Mouse (Mus musculus) MEL (cell line): Measurements from ENCODE around the gene Pabpn1. TPM values are rescaled to one million over a fixed set of nuclear protein-coding genes. Genes with fewer than 3 reads are reported as not detected.

Experiments
- DNase-seq: peaks from one replicate; pipeline ENCODE4 v3.0.0; 2011; ENCODE audit warnings: low read depth, low spot score
- H3K27ac ChIP-seq: 2 replicates; pipeline ENCODE4 v1.5.1; 2012; ENCODE audit warnings: low read depth, mild to moderate bottlenecking, control low read depth, low read length, moderate library complexity; ENCODE audit not compliant: control insufficient read depth
- H3K27me3 ChIP-seq, 2 experiments: fragments of 150-350 bp in 1 of 2; sonication (generic) in 1 of 2; 2 replicates each; pipeline ENCODE4 v1.6.1; 2012; ENCODE audit warnings: low read length in 2 of 2, mild to moderate bottlenecking in 2 of 2, improper control_type of control experiment in 1 of 2, moderate library complexity in 1 of 2; ENCODE audit not compliant: insufficient read depth in 2 of 2, control insufficient read depth in 1 of 2
- H3K36me3 ChIP-seq, 2 experiments: 2 replicates each; pipeline ENCODE4 v1.6.1; 2012 to 2014; ENCODE audit warnings: low read length in 2 of 2, improper control_type of control experiment in 1 of 2, inconsistent platforms in 1 of 2, mild to moderate bottlenecking in 1 of 2; ENCODE audit not compliant: insufficient read depth in 2 of 2, control insufficient read depth in 1 of 2
- H3K4me1 ChIP-seq, 2 experiments: fragments of 150-350 bp in 1 of 2; sonication (generic) in 1 of 2; 2 replicates each; pipeline ENCODE4 v1.6.1; 2012; ENCODE audit warnings: low read length in 2 of 2, improper control_type of control experiment in 1 of 2, mild to moderate bottlenecking in 1 of 2; ENCODE audit not compliant: insufficient read depth in 2 of 2, control insufficient read depth in 1 of 2
- H3K4me3 ChIP-seq, 2 experiments: fragments of 150-350 bp in 1 of 2; sonication (generic) in 1 of 2; 2 replicates each; pipeline ENCODE4 v1.5.1; 2012; ENCODE audit warnings: low read depth in 2 of 2, low read length in 2 of 2, mild to moderate bottlenecking in 2 of 2, moderate library complexity in 2 of 2, control low read depth in 1 of 2, improper control_type of control experiment in 1 of 2; ENCODE audit not compliant: control insufficient read depth in 1 of 2, insufficient read depth in 1 of 2
- H3K79me2 ChIP-seq: 2 replicates; pipeline ENCODE4 v1.6.1; 2012; ENCODE audit warnings: mild to moderate bottlenecking, low read length, moderate library complexity; ENCODE audit not compliant: control insufficient read depth, poor library complexity, insufficient read depth
- H3K9ac ChIP-seq: 2 replicates; pipeline ENCODE4 v1.6.1; 2012; ENCODE audit warnings: low read depth, mild to moderate bottlenecking, control low read depth, low read length, moderate library complexity; ENCODE audit not compliant: control insufficient read depth, poor library complexity, severe bottlenecking
- H3K9me3 ChIP-seq: fragments of 150-350 bp; sonication (generic); replicated peaks from 2 replicates; pipeline ENCODE4 v1.6.1; 2012; ENCODE audit warnings: mild to moderate bottlenecking, low read length, improper control_type of control experiment, moderate library complexity; ENCODE audit not compliant: insufficient read depth
- BHLHE40 ChIP-seq: IDR thresholded peaks from 2 replicates; pipeline ENCODE4 v1.6.1; 2012; ENCODE audit warnings: low read depth, mild to moderate bottlenecking, inconsistent platforms, low read length, improper control_type of control experiment, borderline replicate concordance
- CHD2 ChIP-seq: IDR thresholded peaks from 2 replicates; pipeline ENCODE4 v1.6.1; 2011; ENCODE audit warnings: low read length, improper control_type of control experiment
- CTCF ChIP-seq, 3 experiments: IDR thresholded peaks in 2 of 3; conservative IDR thresholded peaks in 1 of 3; 2 replicates each; pipeline ENCODE4 v1.5.1; 2011 to 2012; ENCODE audit warnings: low read length in 3 of 3, low read depth in 2 of 3, mild to moderate bottlenecking in 2 of 3, improper control_type of control experiment in 1 of 3, inconsistent platforms in 1 of 3, mixed read lengths in 1 of 3, moderate library complexity in 1 of 3; ENCODE audit not compliant: control insufficient read depth in 1 of 3, insufficient read depth in 1 of 3, poor library complexity in 1 of 3, severe bottlenecking in 1 of 3
- E2F4 ChIP-seq: IDR thresholded peaks from 2 replicates; pipeline ENCODE4 v1.6.1; 2011; ENCODE audit warnings: low read depth, low read length, improper control_type of control experiment, borderline replicate concordance
- EP300 ChIP-seq, 2 experiments: IDR thresholded peaks; 2 replicates each; pipeline ENCODE4 v1.6.1; 2011; ENCODE audit warnings: improper control_type of control experiment in 2 of 2, low read length in 2 of 2, low read depth in 1 of 2, mild to moderate bottlenecking in 1 of 2
- GABPA ChIP-seq: IDR thresholded peaks from 2 replicates; pipeline ENCODE4 v1.6.1; 2012; ENCODE audit warnings: low read depth, mild to moderate bottlenecking, inconsistent platforms, low read length, improper control_type of control experiment, moderate library complexity
- HCFC1 ChIP-seq: IDR thresholded peaks from 2 replicates; pipeline ENCODE4 v1.6.1; 2012; ENCODE audit warnings: low read depth, mild to moderate bottlenecking, inconsistent platforms, low read length, improper control_type of control experiment, moderate library complexity
- MAFK ChIP-seq: IDR thresholded peaks from 2 replicates; pipeline ENCODE4 v1.6.1; 2011; ENCODE audit warnings: low read depth, mild to moderate bottlenecking, low read length, improper control_type of control experiment, borderline replicate concordance
- MAX ChIP-seq: IDR thresholded peaks from 2 replicates; pipeline ENCODE4 v1.6.1; 2011; ENCODE audit warnings: low read length, improper control_type of control experiment
- MEF2A ChIP-seq: IDR thresholded peaks from 2 replicates; pipeline ENCODE4 v1.6.1; 2014; ENCODE audit warnings: low read depth, mild to moderate bottlenecking, inconsistent platforms, low read length, improper control_type of control experiment; ENCODE audit not compliant: poor library complexity, insufficient replicate concordance, severe bottlenecking; ENCODE audit errors: extremely low read depth
- MXI1 ChIP-seq: IDR thresholded peaks from 2 replicates; pipeline ENCODE4 v1.6.1; 2011; ENCODE audit warnings: mild to moderate bottlenecking, low read depth, low read length, improper control_type of control experiment
- NELFE ChIP-seq: IDR thresholded peaks from 2 replicates; pipeline ENCODE4 v1.6.1; 2011; ENCODE audit warnings: low read depth, low read length, improper control_type of control experiment
- POLR2A ChIP-seq, 2 experiments: IDR thresholded peaks; 2 replicates each; pipeline ENCODE4 v1.6.1; 2011 to 2012; ENCODE audit warnings: low read length in 2 of 2, mild to moderate bottlenecking in 2 of 2, control low read depth in 1 of 2, improper control_type of control experiment in 1 of 2, low read depth in 1 of 2, moderate library complexity in 1 of 2; ENCODE audit not compliant: control insufficient read depth in 1 of 2, insufficient read depth in 1 of 2, poor library complexity in 1 of 2
- POLR2AphosphoS5 ChIP-seq: IDR thresholded peaks from 2 replicates; pipeline ENCODE4 v1.6.1; 2012; ENCODE audit warnings: low read depth, borderline replicate concordance, mild to moderate bottlenecking, inconsistent platforms, low read length, moderate library complexity, mixed read lengths
- RAD21 ChIP-seq: IDR thresholded peaks from 2 replicates; pipeline ENCODE4 v1.6.1; 2011; ENCODE audit warnings: mild to moderate bottlenecking, low read depth, low read length, improper control_type of control experiment
- RCOR1 ChIP-seq: IDR thresholded peaks from 2 replicates; pipeline ENCODE4 v1.6.1; 2012; ENCODE audit warnings: low read depth, mild to moderate bottlenecking, inconsistent platforms, low read length, improper control_type of control experiment
- TAL1 ChIP-seq: IDR thresholded peaks from 2 replicates; pipeline ENCODE4 v1.6.1; 2012; ENCODE audit warnings: mild to moderate bottlenecking, inconsistent platforms, low read length, moderate library complexity, mixed read lengths
- TBP ChIP-seq: IDR thresholded peaks from 2 replicates; pipeline ENCODE4 v1.8.0; 2011; ENCODE audit warnings: low read depth, low read length, improper control_type of control experiment
- TCF12 ChIP-seq: IDR thresholded peaks from 2 replicates; pipeline ENCODE4 v1.6.1; 2014; ENCODE audit warnings: low read depth, mild to moderate bottlenecking, inconsistent platforms, low read length, improper control_type of control experiment, moderate library complexity
- UBTF ChIP-seq: IDR thresholded peaks from 2 replicates; pipeline ENCODE4 v1.6.1; 2012; ENCODE audit warnings: low read depth, mild to moderate bottlenecking, inconsistent platforms, low read length, improper control_type of control experiment, moderate library complexity, borderline replicate concordance; ENCODE audit not compliant: insufficient read depth
- USF2 ChIP-seq, 2 experiments: IDR thresholded peaks; 2 replicates each; pipeline ENCODE4 v1.6.1; 2011 to 2012; ENCODE audit warnings: improper control_type of control experiment in 2 of 2, low read length in 2 of 2, borderline replicate concordance in 1 of 2, inconsistent platforms in 1 of 2, low read depth in 1 of 2, mild to moderate bottlenecking in 1 of 2; ENCODE audit not compliant: insufficient read depth in 1 of 2
- ZC3H11A ChIP-seq: IDR thresholded peaks from 2 replicates; pipeline ENCODE4 v1.6.1; 2012; ENCODE audit warnings: low read depth, mild to moderate bottlenecking, inconsistent platforms, low read length, improper control_type of control experiment
- ZKSCAN1 ChIP-seq: IDR thresholded peaks from 2 replicates; pipeline ENCODE4 v1.6.1; 2012; ENCODE audit warnings: low read depth, mild to moderate bottlenecking, inconsistent platforms, low read length, improper control_type of control experiment, moderate library complexity
- ZMIZ1 ChIP-seq: IDR thresholded peaks from 2 replicates; pipeline ENCODE4 v1.6.1; 2012; ENCODE audit warnings: low read depth, mild to moderate bottlenecking, inconsistent platforms, low read length, improper control_type of control experiment, moderate library complexity
- polyA plus RNA-seq, 2 experiments: library from polyadenylated mRNA; stranded (reverse) in 1 of 2; unstranded in 1 of 2; fragments of >175 nt in 1 of 2; fragments of >200 nt in 1 of 2; gene quantifications; 2 replicates each; pipeline versions ENCODE4 v1.2.1 to v1.2.4; 2012; ENCODE audit warnings: low replicate concordance in 2 of 2, low read depth in 1 of 2; ENCODE audit not compliant: insufficient read length in 2 of 2, insufficient read depth in 1 of 2, missing spikeins in 1 of 2
- total RNA-seq: library from RNA; depleted of rRNA; stranded (reverse); fragments of 300-350 nt; gene quantifications from 2 replicates; pipeline ENCODE4 v1.2.3, GENCODE M21; 2012

Pabpn1 gene
- total and polyA plus RNA-seq, 3 experiments, result 82.3 to 393 TPM; not detected in 1

- Histone ChIP-seq H3K79me2 (no peaks in the 10 kb centered on the region), H3K9me3 (no peaks in the 10 kb centered on the region), H3K4me3 (no peak overlapping the region), H3K27me3 (no peaks in the 10 kb centered on the region), H3K9ac (no peak overlapping the region), H3K27ac (no peak overlapping the region), H3K4me1 (peaks cover 0 to 16% of the 10 kb centered on the region in 2 experiments; a peak in 2 of 4 replicates), H3K36me3 (peaks cover 0 to 11% of the 10 kb centered on the region in 2 experiments; a peak in 2 of 4 replicates)
- no peak for DNase-seq
- TF ChIP-seq CHD2 (no peak), MAX (no peak), ZMIZ1 (no peak), MEF2A (no peak), MAFK (no peak), ZC3H11A (no peak), EP300 (IDR thresholded peaks at IDR 0.05; ENCODE audit: low read depth in 1 of 2, low read length in 2 of 2) (no peak), TAL1 (no peak), POLR2A (IDR thresholded peaks at IDR 0.05; ENCODE audit: control insufficient read depth in 1 of 2, insufficient read depth in 1 of 2, low read depth in 1 of 2, low read length in 2 of 2, poor library complexity in 1 of 2) (no peak), POLR2AphosphoS5 (no peak)
Observed at GRCm38 (mm10) chr14:54855726-54856125, 36.6 kb upstream of the Pabpn1 start.

- no peak overlapping the region for H3K4me3 ChIP-seq
- no peak overlapping the region for H3K9ac ChIP-seq
- H3K9me3 ChIP-seq, result no peaks in the 10 kb centered on the region
- no peak overlapping the region; the same call in 1 of the 2 replicates for H3K27ac ChIP-seq
- no peaks in the 10 kb centered on the region for H3K79me2 ChIP-seq
- peak; percentile 62 for DNase-seq
- H3K36me3 ChIP-seq, result peaks cover 0 to 11% of the 10 kb centered on the region in 2 experiments; a peak in 2 of 4 replicates
- peaks cover 0 to 16% of the 10 kb centered on the region in 2 experiments; a peak in 2 of 4 replicates for H3K4me1 ChIP-seq
- H3K27me3 ChIP-seq, result no peaks in the 10 kb centered on the region
- TF ChIP-seq UBTF, result no peak
- peak; percentile 79 for TF ChIP-seq TAL1
- TF ChIP-seq CTCF (IDR thresholded peaks at IDR 0.05 in 2 of 3, conservative IDR thresholded peaks at IDR 0.05 in 1 of 3; ENCODE audit: control insufficient read depth in 1 of 3, insufficient read depth in 1 of 3, low read depth in 2 of 3, low read length in 3 of 3, poor library complexity in 1 of 3, severe bottlenecking in 1 of 3), result no peak
- peak; percentile 23 to 55; a peak in 2 of 4 replicates for TF ChIP-seq EP300 (IDR thresholded peaks at IDR 0.05; ENCODE audit: low read depth in 1 of 2, low read length in 2 of 2)
- TF ChIP-seq TCF12, result 0 out of 2 replicates have a peak, but pooled peaks have one; percentile 20
- no peak for TF ChIP-seq ZKSCAN1
- TF ChIP-seq, all 39 proteins: peak for 3
Observed at GRCm38 (mm10) chr14:54856703-54857102, 35.6 kb upstream of the Pabpn1 start.

- H3K9ac ChIP-seq, result no peak overlapping the region
- no peaks in the 10 kb centered on the region for H3K27me3 ChIP-seq
- peak; percentile 25 for DNase-seq
- H3K79me2 ChIP-seq, result no peaks in the 10 kb centered on the region
- H3K9me3 ChIP-seq, result no peaks in the 10 kb centered on the region
- H3K36me3 ChIP-seq, result peaks cover 0 to 11% of the 10 kb centered on the region in 2 experiments; a peak in 2 of 4 replicates
- H3K4me1 ChIP-seq, result peaks cover 0 to 16% of the 10 kb centered on the region in 2 experiments; a peak in 2 of 4 replicates
- H3K4me3 ChIP-seq, result no peak overlapping the region
- no peak overlapping the region for H3K27ac ChIP-seq
- no peak for TF ChIP-seq E2F4
- TF ChIP-seq NELFE, result no peak
- no peak for TF ChIP-seq HCFC1
- no peak for TF ChIP-seq MAFK
- TF ChIP-seq BHLHE40, result no peak
- no peak for TF ChIP-seq MXI1
- no peak for TF ChIP-seq RCOR1
- no peak for TF ChIP-seq ZMIZ1
- no peak for TF ChIP-seq GABPA
- no peak for TF ChIP-seq MEF2A
- no peak for TF ChIP-seq POLR2AphosphoS5
- no peak for TF ChIP-seq RAD21
- TF ChIP-seq UBTF, result no peak
- no peak for TF ChIP-seq TBP
- no peak for TF ChIP-seq USF2 (IDR thresholded peaks at IDR 0.05; ENCODE audit: borderline replicate concordance in 1 of 2, insufficient read depth in 1 of 2, low read depth in 1 of 2, low read length in 2 of 2)
Observed at GRCm38 (mm10) chr14:54857891-54858290, 34.4 kb upstream of the Pabpn1 start.
